Mouse (Mus musculus) kidney, postnatal 10 days (tissue): ENCODE data around the gene Zbtb49.

Experiments used
- DNase-seq: peaks from one replicate; pipeline ENCODE4 v3.0.0; 2021; ENCODE audit warnings: mixed read lengths

Zbtb49 gene

GRCm38 (mm10) chr5:38194946-38195345 lies 25.3 kb downstream of the Zbtb49 start:
- no peak for DNase-seq

- DNase-seq, result no peak
These were observed 29.4 kb downstream of the Zbtb49 start for GRCm38 (mm10) chr5:38190907-38191306.

DNA sequence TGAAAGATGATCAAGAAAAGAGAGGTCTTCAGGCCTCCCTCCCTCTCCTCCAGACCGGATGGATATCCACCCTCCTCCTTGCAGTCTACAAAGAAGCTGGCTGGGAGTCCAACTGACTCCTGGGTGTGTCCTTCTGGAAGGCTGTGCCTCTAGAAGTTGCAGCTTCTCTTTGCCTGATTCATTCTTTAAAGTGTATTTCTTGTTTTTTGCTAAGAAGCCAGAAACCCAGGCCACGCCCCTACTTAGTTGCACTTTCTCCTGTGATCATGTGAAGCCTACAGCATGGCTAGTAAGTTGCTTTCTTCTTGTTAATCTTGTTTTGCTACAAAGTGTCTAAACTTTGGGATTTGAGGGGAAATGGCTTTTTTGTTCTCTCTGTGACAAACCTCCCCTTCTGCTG lies 33.3 kb downstream of the Zbtb49 start:
- no peak for DNase-seq

DNA sequence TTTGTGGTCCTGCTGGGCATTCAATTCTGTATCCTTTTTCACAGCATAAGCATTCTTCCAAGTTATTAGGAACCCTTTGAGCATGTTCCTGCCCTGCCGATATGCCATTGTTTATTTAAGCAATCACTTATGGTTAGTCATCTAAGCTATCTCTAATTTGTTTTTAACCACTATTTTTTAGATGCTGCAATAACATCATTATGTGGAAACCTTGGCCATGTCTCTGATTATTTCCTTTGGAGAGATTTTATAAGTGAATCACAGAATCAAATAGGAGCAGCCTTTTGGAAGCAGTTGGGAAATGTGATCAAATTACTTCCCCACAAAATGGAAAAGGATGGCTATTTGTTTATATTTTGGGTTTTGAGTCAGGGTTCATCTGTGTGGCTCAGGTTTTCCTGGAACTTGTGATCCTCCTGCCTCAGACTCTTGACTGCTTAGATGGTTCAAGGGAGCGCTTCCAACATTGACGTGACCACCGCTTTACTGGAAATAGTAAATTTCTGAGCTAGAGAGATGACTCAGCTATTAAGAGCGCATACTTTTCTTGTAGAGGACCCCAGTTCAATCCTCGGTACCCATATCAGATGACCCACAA lies 35.5 kb downstream of the Zbtb49 start:
- no peak for DNase-seq

DNA sequence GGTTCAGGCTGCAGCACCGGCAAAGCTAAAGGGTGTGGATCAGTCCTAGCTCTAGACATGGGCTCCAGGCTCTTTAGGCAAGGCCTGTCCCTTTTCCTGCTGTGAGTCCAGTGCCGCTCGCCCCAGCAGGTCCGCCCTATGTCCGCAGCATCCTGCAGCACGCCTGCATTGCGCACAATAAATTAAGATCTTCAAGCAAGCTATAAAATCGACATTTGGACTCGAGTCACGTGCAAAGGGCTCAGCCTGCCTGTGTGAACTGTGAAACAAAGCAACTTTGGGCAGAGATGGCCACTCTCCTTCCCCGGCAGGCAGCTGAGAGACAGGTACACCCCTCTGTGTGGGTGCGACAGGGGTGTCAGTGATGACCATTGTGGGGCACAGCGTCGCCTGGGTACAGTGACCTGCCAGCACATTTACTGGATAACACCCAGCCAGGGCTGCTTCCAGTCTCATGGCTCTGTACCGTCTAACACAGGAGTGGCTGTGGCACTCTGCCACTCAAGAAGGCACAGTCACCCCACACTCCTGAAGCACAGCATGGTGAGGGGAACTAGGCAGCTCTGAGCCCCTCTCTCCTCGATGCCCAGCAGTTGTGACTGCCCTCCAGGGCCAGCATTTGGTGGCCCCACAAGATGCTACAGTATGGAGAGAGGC lies 45.9 kb downstream of the Zbtb49 start:
- DNase-seq, result no peak

DNA sequence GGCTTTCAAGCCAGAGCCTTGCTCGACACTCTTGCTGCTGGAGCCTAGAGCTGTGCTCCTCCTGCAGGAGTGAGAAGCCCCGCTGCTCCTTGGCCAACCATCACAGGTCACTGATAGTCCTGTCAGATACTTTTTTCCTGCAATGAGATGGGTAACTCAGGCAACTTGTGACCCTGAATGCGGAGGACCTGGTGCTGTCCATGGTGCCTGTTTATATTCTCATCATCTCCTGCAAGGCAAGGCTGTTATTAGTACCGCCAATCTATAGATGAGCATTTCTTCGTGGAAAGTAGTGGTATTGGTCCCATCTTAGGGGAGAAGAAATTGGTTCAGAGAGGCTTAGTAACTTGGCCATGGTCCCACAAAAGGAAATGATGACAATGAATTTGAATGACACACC lies 46.5 kb downstream of the Zbtb49 start:
- DNase-seq, result no peak

- no peak for DNase-seq
These were observed 51.8 kb downstream of the Zbtb49 start for GRCm38 (mm10) chr5:38168497-38168896.

DNA sequence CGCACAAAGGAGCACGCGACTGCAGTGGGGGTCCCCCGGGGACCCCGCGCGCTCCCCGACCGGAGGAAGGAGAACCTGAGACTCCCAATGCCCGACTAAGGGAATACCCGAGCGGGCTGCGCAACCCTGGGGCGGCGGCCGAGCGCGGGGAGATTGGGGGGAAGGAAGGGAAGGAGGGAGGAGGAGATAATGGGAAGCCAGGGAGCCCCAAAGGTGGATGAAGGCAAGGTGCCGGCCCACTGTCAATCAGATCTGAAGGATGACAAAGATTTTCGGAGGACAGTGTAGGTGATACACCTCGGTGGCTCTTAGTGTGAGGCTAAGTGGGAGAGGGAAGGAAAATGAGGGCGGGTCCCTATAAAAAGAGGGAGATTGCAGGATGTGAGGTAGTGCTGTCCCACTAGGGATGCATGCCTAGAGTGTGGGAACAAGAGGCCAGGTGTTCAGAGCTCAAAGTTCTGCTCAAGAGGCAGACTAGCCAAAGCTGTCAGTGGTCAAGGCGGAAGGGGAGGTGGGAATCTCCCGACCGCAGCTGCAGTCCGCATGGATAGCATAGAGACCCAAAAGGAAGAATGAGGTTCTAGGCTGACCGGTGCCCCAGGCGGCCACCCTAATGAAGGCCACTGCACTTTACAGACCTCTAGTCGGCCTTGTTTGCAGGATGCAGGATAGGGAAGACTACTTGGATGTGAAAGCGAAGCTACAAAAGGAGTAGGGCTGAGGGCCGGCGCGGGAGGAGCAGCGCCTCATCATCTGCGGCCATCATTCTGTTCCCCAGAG lies 60.4 kb downstream of the Zbtb49 start, which contains the start of gene Nsg1:
TSS of gene Nsg1 (minus strand) at position 274 of the 780 bp plus-strand sequence.
- DNase-seq, result no peak

GRCm38 (mm10) chr5:38158947-38159633 lies 61.2 kb downstream of the Zbtb49 start:
- DNase-seq, result peak; percentile 84

DNA sequence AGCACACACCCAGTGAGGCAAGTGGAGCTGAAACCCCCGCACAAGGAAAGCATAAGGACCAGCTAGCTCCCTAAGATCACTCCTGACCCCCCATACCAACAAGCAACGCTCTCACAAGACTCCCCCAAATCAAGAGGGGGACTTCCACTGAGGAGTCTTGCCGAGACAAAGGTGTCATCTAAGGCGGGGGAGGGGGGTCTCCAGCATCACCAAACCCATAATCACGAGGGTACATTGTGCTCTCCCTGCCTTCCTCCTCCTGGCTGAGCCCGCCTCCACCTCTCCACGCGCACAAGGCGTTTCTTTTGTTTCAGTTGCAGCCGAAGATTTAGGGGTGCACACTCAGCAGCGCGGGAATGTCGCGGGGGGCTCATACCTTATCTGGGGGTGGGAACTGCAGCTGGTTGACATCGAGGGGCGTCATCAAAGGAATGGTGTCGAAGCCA lies 61.7 kb downstream of the Zbtb49 start:
- no peak for DNase-seq

GRCm38 (mm10) chr5:38157481-38158020 lies 62.7 kb downstream of the Zbtb49 start:
- no peak for DNase-seq

DNA sequence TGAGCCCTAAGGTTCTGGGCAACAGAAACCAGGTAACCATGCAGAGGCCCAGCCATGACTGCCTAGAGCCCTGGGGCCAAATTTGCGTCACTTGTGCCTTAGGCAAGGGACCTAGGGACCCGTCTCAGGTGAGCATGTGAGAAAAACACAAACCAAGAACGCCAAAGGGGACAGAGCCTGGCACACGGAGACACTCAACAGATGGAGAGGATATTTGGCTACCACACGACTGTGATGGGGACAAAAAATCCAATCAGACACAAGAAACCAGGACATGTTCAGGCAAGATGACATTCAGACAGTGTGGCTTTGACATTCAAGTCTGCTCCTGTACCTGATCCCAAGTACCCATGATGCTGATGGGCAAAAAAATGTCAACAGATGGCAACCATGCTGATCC lies 66.6 kb downstream of the Zbtb49 start:
- no peak for DNase-seq

DNA sequence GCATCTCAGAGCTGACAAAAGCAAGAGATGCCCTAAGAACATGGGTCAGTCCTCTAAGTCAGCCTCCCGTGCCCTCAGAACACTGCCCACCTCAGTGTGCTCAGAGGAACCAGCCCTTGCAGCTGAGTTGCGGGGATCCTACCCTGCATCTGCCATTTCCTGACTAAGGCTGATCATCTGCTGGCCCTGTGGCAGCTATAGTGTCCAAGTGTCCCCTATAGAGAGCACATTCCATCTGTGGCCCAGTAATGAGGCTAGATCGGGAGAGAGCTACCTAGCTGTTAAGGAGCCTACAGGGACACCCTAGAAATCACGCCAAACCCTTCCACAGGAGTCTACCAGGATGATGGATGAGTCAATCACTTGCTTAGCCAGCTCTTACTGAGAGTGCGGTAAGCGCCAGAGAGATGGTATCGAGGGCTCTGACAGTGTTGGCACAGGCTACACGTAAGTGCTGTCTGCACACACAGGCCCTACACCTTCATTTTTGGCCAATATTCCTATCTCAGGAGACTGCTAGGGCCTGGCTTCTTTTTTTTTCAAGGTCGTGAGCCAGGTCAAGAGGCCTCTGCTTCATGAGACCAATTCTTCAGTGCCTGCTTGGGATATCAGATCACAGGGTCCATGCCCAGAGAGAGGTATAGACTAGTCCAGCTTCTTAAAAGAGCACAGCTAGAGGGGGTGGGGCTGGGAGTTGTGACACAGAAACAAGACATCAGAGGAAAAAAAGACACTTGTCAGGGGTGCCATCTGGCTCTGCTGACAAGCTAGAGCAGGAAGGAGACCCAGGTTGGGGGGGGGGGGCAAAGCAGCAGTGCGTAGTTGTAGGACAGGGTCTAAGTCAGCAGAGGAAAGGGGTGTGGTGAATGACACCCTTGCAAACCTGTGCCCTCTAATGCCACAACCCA lies 67.8 kb downstream of the Zbtb49 start:
- no peak for DNase-seq

DNA sequence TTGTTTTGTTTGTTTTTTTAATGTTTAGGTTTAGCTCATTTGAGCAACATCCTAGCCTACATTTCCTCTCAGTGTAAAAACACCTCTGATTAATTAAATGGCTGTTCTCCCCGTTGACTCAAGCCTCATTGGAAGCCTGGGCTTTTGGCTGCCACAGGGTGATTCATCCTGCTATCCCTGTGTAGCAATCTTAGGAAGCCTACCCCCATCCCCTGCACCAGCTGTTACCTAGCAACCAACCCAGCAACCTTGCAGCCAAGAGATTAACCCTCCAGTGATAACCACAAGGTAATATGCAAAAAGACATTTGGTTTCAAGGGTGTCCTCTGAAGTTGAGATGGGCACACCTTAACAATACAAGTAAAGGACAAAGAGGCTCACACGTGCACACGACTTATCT lies 69.0 kb downstream of the Zbtb49 start:
- DNase-seq, result no peak

DNA sequence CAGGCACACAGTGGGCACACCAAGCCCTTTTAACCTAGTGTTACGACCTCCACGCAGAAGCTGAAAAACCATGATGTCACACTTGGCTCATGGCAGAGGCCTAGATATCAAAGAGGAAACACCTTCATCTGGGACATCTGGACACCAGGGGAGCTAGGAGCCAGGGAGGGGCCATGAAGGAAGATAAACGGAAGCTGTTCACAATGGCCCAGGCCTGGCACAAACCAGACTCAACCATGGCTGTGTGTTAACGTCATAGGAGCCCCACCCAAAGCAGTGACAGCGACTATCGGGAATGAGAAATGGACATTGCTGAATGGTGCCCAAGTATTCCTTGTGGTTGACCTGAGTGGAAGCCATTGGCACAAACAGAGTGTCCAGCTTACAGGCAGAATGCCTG lies 73.7 kb downstream of the Zbtb49 start:
- DNase-seq, result peak; percentile 24

DNA sequence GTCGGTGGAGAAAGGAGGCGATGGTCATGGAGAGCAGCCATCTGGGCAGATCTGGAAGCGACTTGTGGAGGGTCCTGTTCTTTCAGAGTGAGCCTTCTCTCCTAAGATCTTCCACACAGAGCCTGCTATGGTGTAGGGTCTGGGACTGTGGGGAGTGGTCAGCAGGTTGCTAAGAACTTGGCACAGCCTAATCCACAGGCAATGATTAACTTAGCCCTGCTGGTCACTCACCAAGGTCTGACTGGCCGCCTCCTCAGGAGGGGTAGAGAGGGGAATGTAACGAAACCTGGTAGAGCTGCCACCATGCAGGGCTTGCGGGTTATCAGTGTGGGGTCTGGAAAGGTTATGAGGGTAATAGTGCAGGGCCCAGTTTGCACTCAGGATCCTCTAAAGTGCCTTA lies 79.4 kb downstream of the Zbtb49 start:
- peak; percentile 51 for DNase-seq
